Mouse (Mus musculus) inflammation-experienced regulatory T-cells, adult 16 weeks (primary cell): Measurements from ENCODE around the gene Fbxl13. TPM values are rescaled to one million over a fixed set of nuclear protein-coding genes. Genes with fewer than 3 reads are reported as not detected.

Source experiments
- polyA plus RNA-seq: library from polyadenylated mRNA; unstranded; fragments of 100-300 nt; shearing (Covaris generic); gene quantifications from one replicate; pipeline ENCODE4 v1.2.1, GENCODE M21; 2017

Fbxl13 gene
- not detected for polyA plus RNA-seq

GRCm38 (mm10) chr5:21645439-21646132 lies at the start of gene Fbxl13, which contains the start of gene Armc10:
Gene Fbxl13 (minus strand): TSS chr5:21645634.
Gene Armc10 (plus strand): TSS chr5:21645813.

GRCm38 (mm10) chr5:21543409-21544201 lies 101.8 kb downstream of the Fbxl13 start, which contains the start of gene Lrrc17:
Gene Lrrc17 (plus strand): TSS chr5:21543559.

Other genes starting within 250 kb of the Fbxl13 start
- 0.17 TPM for gene Ccdc146, start 221.0 kb downstream of the Fbxl13 start, polyA plus RNA-seq
- gene Fam185a, start 220.7 kb downstream of the Fbxl13 start, polyA plus RNA-seq, result 4.1 TPM
- gene Lrrc17, start 102.1 kb downstream of the Fbxl13 start, polyA plus RNA-seq, result not detected
- 33.2 TPM for gene Armc10, start 179 bp upstream of the Fbxl13 start, polyA plus RNA-seq
- gene Napepld, start 55.8 kb upstream of the Fbxl13 start, polyA plus RNA-seq, result 3.0 TPM
- gene Pmpcb, start 91.5 kb upstream of the Fbxl13 start, polyA plus RNA-seq, result 60.6 TPM
- gene Dnajc2, start 139.6 kb upstream of the Fbxl13 start, polyA plus RNA-seq, result 50.5 TPM
- gene Psmc2, start 139.6 kb upstream of the Fbxl13 start, polyA plus RNA-seq, result 158 TPM
- not detected for gene Slc26a5, start 220.0 kb upstream of the Fbxl13 start, polyA plus RNA-seq